Mouse (Mus musculus): ENCODE data around the gene 1700025C18Rik.

DNA sequence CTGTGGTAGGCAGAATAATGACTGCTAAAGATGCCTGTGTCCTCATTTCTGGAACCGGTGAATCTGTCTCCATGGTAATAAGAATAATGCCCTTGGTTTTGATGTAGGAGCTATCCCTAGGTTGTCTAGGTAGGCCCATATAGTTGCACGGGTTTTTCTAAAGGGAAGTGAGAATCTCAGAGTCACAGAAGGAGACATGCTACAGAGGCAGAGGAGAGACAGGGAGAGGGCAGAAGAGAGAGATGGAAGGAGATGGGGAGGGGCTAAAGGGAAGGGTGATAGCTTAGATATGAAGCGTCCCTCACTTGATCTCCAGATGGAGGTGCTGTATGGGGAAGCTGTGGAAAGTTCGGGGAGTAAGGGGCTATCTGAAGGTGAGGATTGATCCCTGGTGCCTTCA is 53.1 kb downstream of the 1700025C18Rik start:
- TF ChIP-seq CTCF (IDR thresholded peaks at IDR 0.05; ENCODE audit: control insufficient read depth, insufficient read depth, insufficient replicate concordance, low read depth, low read length) (no peak), POLR2A (IDR thresholded peaks at IDR 0.05; ENCODE audit: control insufficient read depth, low read depth, low read length) (no peak)

All from testis, adult 2 months (tissue).